Mouse (Mus musculus): Measurements from ENCODE around the gene Alg5. TPM values are rescaled to one million over a fixed set of nuclear protein-coding genes. Genes with fewer than 3 reads are reported as not detected.
A peak's percentile ranks its signal among the peaks of the same experiment; 100 is the strongest.

The Alg5 gene
- polyA plus RNA-seq, 1 experiment from 2014 or later: 50.7 TPM

- H3K4me3 ChIP-seq (ENCODE audit: low read depth, low read length): no peak overlapping the region
- H3K4me2 ChIP-seq: no peak overlapping the region
- no peaks in the 10 kb centered on the region for H3K27me3 ChIP-seq (ENCODE audit: insufficient read depth, low read length)
- no peaks in the 10 kb centered on the region for H3K4me1 ChIP-seq (ENCODE audit: insufficient read depth)
- H3K27ac ChIP-seq (ENCODE audit: low read depth): no peak overlapping the region
- WGBS: 61% methylated on average over 17 of the region's 17 CpGs
- no peaks in the 10 kb centered on the region for H3K36me3 ChIP-seq (ENCODE audit: insufficient read depth)
- no peak for ATAC-seq (ENCODE audit: insufficient read depth)
- no peaks in the 10 kb centered on the region; the same call in 1 of the 2 replicates for H3K9me3 ChIP-seq (ENCODE audit: low read depth, low read length)
- no peak overlapping the region for H3K9ac ChIP-seq
- peak; percentile 34 for DNase-seq
- no peak for TF ChIP-seq CTCF (IDR thresholded peaks at IDR 0.05; ENCODE audit: low read depth)
These were observed 34.3 kb downstream of the Alg5 start for GRCm38 (mm10) chr3:54769349-54770275.

GRCm38 (mm10) chr3:54773613-54774012 is 38.3 kb downstream of the Alg5 start:
- ATAC-seq (ENCODE audit: insufficient read depth): no peak
- whole genome bisulfite sequencing: 78% methylated on average over 6 of the region's 6 CpGs
- Histone ChIP-seq H3K27ac (ENCODE audit: low read depth) (no peak overlapping the region), H3K27me3 (ENCODE audit: insufficient read depth, low read length) (no peaks in the 10 kb centered on the region), H3K36me3 (ENCODE audit: insufficient read depth) (no peaks in the 10 kb centered on the region), H3K4me3 (ENCODE audit: low read depth, low read length) (no peak overlapping the region), H3K9me3 (ENCODE audit: low read depth, low read length) (no peaks in the 10 kb centered on the region; the same call in 1 of the 2 replicates), H3K4me1 (ENCODE audit: insufficient read depth) (no peaks in the 10 kb centered on the region), H3K4me2 (no peak overlapping the region), H3K9ac (no peak overlapping the region)
- TF ChIP-seq CTCF (IDR thresholded peaks at IDR 0.05; ENCODE audit: low read depth): 0 out of 2 replicates have a peak, but pooled peaks have one; percentile 18
- DNase-seq: no peak

GRCm38 (mm10) chr3:54775989-54776631 is 40.8 kb downstream of the Alg5 start:
- 66% methylated on average over 7 of the region's 7 CpGs for WGBS
- H3K4me3 ChIP-seq (ENCODE audit: low read depth, low read length): no peak overlapping the region
- H3K36me3 ChIP-seq (ENCODE audit: insufficient read depth): no peaks in the 10 kb centered on the region
- no peaks in the 10 kb centered on the region for H3K27me3 ChIP-seq (ENCODE audit: insufficient read depth, low read length)
- H3K27ac ChIP-seq (ENCODE audit: low read depth): no peak overlapping the region
- H3K4me2 ChIP-seq: no peak overlapping the region
- no peak for TF ChIP-seq CTCF (IDR thresholded peaks at IDR 0.05; ENCODE audit: low read depth)
- no peak overlapping the region for H3K9ac ChIP-seq
- ATAC-seq (ENCODE audit: insufficient read depth): no peak
- no peaks in the 10 kb centered on the region for H3K4me1 ChIP-seq (ENCODE audit: insufficient read depth)
- H3K9me3 ChIP-seq (ENCODE audit: low read depth, low read length): no peaks in the 10 kb centered on the region; the same call in 1 of the 2 replicates
- DNase-seq: no peak

- Histone ChIP-seq H3K4me3 (ENCODE audit: low read depth, low read length) (no peak overlapping the region), H3K4me1 (ENCODE audit: insufficient read depth) (no peaks in the 10 kb centered on the region), H3K9ac (no peak overlapping the region), H3K36me3 (ENCODE audit: insufficient read depth) (peaks cover 17% of the 10 kb centered on the region; the same call in 1 of the 2 replicates), H3K27ac (ENCODE audit: low read depth) (no peak overlapping the region), H3K4me2 (no peak overlapping the region), H3K27me3 (ENCODE audit: insufficient read depth, low read length) (no peaks in the 10 kb centered on the region), H3K9me3 (ENCODE audit: low read depth, low read length) (peaks cover 4% of the 10 kb centered on the region; the same call in 1 of the 2 replicates)
- ATAC-seq (ENCODE audit: insufficient read depth): no peak
- no peak for TF ChIP-seq CTCF (IDR thresholded peaks at IDR 0.05; ENCODE audit: low read depth)
- DNase-seq: no peak
- WGBS: 66% methylated on average over 2 of the region's 2 CpGs
These were observed 55.3 kb downstream of the Alg5 start for GRCm38 (mm10) chr3:54790601-54791000.

GRCm38 (mm10) chr3:54791822-54792677 is 56.7 kb downstream of the Alg5 start:
- peaks cover 4% of the 10 kb centered on the region; the same call in 1 of the 2 replicates for H3K9me3 ChIP-seq (ENCODE audit: low read depth, low read length)
- no peak overlapping the region for H3K9ac ChIP-seq
- 56% methylated on average over 10 of the region's 10 CpGs for WGBS
- no peak for ATAC-seq (ENCODE audit: insufficient read depth)
- no peak overlapping the region for H3K4me2 ChIP-seq
- no peak overlapping the region for H3K27ac ChIP-seq (ENCODE audit: low read depth)
- no peak for TF ChIP-seq CTCF (IDR thresholded peaks at IDR 0.05; ENCODE audit: low read depth)
- H3K27me3 ChIP-seq (ENCODE audit: insufficient read depth, low read length): no peaks in the 10 kb centered on the region
- no peaks in the 10 kb centered on the region for H3K4me1 ChIP-seq (ENCODE audit: insufficient read depth)
- H3K4me3 ChIP-seq (ENCODE audit: low read depth, low read length): no peak overlapping the region
- peaks cover 15% of the 10 kb centered on the region; the same call in 1 of the 2 replicates for H3K36me3 ChIP-seq (ENCODE audit: insufficient read depth)
- DNase-seq: no peak

DNA sequence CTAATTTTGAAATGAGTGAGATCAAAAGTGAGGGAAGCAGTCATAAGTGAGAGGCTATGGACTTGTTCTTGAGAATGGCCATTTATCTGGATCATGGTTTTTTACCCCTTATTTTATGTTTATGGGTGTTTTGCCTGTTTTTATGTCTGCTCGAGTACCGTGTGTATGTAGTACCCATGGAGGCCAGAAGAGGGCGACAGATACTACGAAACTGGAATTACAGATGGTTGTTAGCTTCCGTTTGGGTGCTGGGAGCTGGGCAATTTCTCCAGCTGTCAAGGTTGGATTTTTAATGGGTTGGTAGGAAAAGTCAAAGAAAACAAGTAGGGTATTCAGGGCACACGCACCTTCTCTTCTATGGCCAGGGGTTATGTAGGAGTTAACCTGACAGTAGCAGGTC is 58.4 kb downstream of the Alg5 start:
- 87% methylated on average over 6 of the region's 6 CpGs for WGBS
- no peak for DNase-seq

More for the DNA sequence above, 58.4 kb downstream of the Alg5 start:
- Histone ChIP-seq H3K27me3 (ENCODE audit: insufficient read depth, low read length) (no peaks in the 10 kb centered on the region), H3K9ac (no peak overlapping the region), H3K27ac (ENCODE audit: low read depth) (no peak overlapping the region), H3K36me3 (ENCODE audit: insufficient read depth) (peaks cover 15% of the 10 kb centered on the region; the same call in 1 of the 2 replicates), H3K4me2 (no peak overlapping the region), H3K4me1 (ENCODE audit: insufficient read depth) (no peaks in the 10 kb centered on the region), H3K4me3 (ENCODE audit: low read depth, low read length) (no peak overlapping the region), H3K9me3 (ENCODE audit: low read depth, low read length) (peaks cover 4% of the 10 kb centered on the region; the same call in 1 of the 2 replicates)
- no peak for ATAC-seq (ENCODE audit: insufficient read depth)
- peak; percentile 45 for TF ChIP-seq CTCF (IDR thresholded peaks at IDR 0.05; ENCODE audit: low read depth)

All from lung, embryonic 14.5 days (tissue).